Mouse (Mus musculus) effector memory CD4-positive, alpha-beta T cell, adult 5 months (primary cell): ENCODE results near the gene Zcchc18. TPM values are rescaled to one million over a fixed set of nuclear protein-coding genes. Genes with fewer than 3 reads are reported as not detected.

Experiments used
- polyA plus RNA-seq: library from polyadenylated mRNA; unstranded; fragments of 100-300 nt; shearing (Covaris generic); gene quantifications from one replicate; pipeline ENCODE4 v1.2.1, GENCODE M21; 2017

Gene Zcchc18
- 12.2 TPM for polyA plus RNA-seq

GRCm38 (mm10) chrX:136992978-136993547 is at the start of gene Zcchc18:
Gene Zcchc18 (plus strand): TSS chrX:136993155.

DNA sequence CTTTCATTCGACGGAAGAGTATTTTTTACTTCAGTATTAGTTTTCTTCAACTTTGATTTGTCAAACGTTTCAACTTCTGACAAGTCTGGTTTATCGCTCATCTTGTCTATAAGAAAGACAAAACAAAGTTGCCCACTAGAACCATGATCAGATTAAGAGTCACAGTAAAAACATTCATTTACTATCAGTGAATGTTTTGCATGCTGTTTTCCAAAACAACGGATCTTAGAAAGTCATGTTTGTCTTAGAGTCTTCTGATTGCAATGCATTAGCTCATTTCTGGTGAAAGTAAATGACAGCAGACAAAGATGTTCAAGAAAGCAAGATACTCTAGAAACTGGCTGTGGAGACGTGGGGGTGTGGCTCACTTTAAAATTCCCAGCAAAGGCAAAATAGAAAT is 17.6 kb upstream of the Zcchc18 start, which contains the start of gene Tmsb15b2:
Tmsb15b2 (minus strand) TSS at position 101 of the 400 bp plus-strand sequence.

DNA sequence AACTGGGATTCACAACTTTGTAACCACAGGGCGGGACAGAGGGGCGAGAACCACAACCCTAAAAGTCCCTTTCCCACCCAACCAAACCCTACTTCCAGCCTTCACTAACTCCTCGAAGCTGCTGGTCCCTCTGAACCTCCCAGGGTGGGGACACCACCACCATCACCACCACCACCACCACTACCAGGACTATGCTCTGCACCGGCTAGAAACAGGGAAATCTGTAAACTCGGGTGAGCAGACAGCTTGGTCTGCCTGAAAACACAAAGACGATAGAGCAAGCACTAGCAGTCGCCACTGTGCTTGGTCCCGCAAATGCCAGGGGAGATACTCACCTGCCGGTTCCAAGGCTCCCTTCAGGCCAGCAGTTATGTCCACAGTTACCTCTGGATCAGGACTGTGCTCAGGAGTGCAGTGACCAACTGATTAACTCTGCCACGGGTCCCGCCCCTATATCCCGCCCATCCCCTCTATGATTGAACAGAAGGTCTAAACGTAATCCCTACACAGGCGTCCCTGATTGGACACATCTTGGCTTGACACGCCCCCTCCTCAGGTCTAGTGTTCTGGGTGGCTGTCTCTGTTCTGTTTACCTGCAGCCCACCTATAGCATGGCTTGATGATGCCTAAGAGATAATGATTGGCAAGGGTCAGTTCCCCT is 16.4 kb upstream of the Zcchc18 start, which contains the start of the genes Tmsb15l and Tmsb15b1:
Tmsb15l (minus strand) TSS at position 446 of the 661 bp plus-strand sequence.
Tmsb15b1 (minus strand) TSS at position 451 of the 661 bp plus-strand sequence.

DNA sequence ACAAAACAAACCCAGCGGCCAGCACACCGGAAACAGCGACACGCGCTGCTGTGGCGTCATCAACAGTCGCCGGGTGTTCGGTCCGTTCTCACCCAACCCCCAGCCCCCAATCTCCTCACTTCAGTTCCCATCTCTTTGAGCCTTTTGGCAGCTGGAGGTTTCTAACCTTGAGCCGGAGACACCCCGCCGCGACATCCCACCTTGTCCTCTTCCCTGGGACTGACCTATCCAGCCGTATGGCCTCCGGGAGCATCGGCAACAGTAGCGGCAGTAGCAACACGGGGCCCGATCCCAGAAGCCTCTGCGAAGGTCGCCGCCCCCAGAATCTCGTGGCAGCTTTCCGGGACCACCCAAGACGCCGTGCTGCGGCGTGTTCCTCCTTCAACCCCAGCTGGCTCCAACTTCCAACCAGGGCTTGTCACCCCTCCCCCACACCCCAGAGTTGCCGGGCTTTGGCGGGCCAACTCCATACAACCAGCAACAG is 45.1 kb downstream of the Zcchc18 start, which contains the start of gene Slc25a53:
Slc25a53 (minus strand) TSS at position 303 of the 484 bp plus-strand sequence.

Other genes with a start within 250 kb of the Zcchc18 start
- gene Morf4l2, start 249.5 kb upstream of the Zcchc18 start, polyA plus RNA-seq: 169 TPM
- not detected for gene Glra4, start 213.0 kb upstream of the Zcchc18 start, polyA plus RNA-seq
- gene Plp1, start 170.5 kb upstream of the Zcchc18 start, polyA plus RNA-seq: 1.9 TPM
- gene Rab9b, start 124.4 kb upstream of the Zcchc18 start, polyA plus RNA-seq: not detected
- not detected for gene H2bfm, start 65.8 kb upstream of the Zcchc18 start, polyA plus RNA-seq
- 33.3 TPM for gene Tmsb15b2, start 17.7 kb upstream of the Zcchc18 start, polyA plus RNA-seq
- gene Tmsb15l, start 16.3 kb upstream of the Zcchc18 start, polyA plus RNA-seq: 1.6 TPM
- 11.5 TPM for gene Tmsb15b1, start 16.3 kb upstream of the Zcchc18 start, polyA plus RNA-seq
- gene Slc25a53, start 45.1 kb downstream of the Zcchc18 start, polyA plus RNA-seq: 8.2 TPM
- gene Fam199x, start 56.4 kb downstream of the Zcchc18 start, polyA plus RNA-seq: 5.5 TPM
- gene Esx1, start 128.9 kb downstream of the Zcchc18 start, polyA plus RNA-seq: not detected